Mouse (Mus musculus): Measurements from ENCODE around the gene Hexdc. TPM values are rescaled to one million over a fixed set of nuclear protein-coding genes. Genes with fewer than 3 reads are reported as not detected.
A peak's percentile ranks its signal among the peaks of the same experiment; 100 is the strongest.

Gene Hexdc
- polyA plus RNA-seq, 1 experiment: 11.0 TPM

DNA sequence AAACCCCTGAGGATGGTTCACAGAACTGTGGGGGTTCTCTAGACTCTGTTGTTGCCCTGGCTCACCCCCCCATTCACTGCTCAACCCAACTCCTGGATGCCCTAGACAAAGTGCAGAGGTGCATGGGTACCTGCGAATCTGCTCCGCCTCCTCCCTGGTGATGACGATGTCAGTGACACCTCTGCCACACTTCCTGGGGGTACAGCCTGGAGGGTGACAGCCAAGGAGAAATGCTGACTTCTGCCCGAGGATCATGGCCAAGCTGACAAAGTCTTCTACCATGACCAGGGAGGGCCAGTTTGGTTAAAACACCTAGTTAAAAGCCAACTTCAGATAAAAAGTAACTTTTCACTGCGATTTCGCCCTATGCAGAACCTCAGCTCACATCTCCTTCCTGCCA is 3.5 kb upstream of the Hexdc start:
- no peak for TF ChIP-seq CTCF (IDR thresholded peaks at IDR 0.05; ENCODE audit: extremely low read depth, insufficient read depth, insufficient read length, insufficient replicate concordance)
- no peak for TF ChIP-seq POLR2A (IDR thresholded peaks at IDR 0.05; ENCODE audit: low read depth, low read length)
- H3K36me3 ChIP-seq (ENCODE audit: control insufficient read depth, insufficient read depth, low read length): no peaks in the 10 kb centered on the region
- peaks cover 8% of the 10 kb centered on the region; the same call in 1 of the 2 replicates for H3K4me1 ChIP-seq (ENCODE audit: control insufficient read depth, insufficient read depth, insufficient read length)
- no peaks in the 10 kb centered on the region for H3K27me3 ChIP-seq (ENCODE audit: control insufficient read depth, insufficient read depth, low read length)
- H3K27ac ChIP-seq (ENCODE audit: insufficient read depth, low read length): no peak overlapping the region
- H3K4me3 ChIP-seq (ENCODE audit: extremely low read depth, insufficient read depth, insufficient read length): no peak overlapping the region
- DNase-seq (ENCODE audit: low read depth in 1 of 2, low spot score in 2 of 2): no peak
- WGBS: 85% methylated on average over 6 of the region's 6 CpGs

DNA sequence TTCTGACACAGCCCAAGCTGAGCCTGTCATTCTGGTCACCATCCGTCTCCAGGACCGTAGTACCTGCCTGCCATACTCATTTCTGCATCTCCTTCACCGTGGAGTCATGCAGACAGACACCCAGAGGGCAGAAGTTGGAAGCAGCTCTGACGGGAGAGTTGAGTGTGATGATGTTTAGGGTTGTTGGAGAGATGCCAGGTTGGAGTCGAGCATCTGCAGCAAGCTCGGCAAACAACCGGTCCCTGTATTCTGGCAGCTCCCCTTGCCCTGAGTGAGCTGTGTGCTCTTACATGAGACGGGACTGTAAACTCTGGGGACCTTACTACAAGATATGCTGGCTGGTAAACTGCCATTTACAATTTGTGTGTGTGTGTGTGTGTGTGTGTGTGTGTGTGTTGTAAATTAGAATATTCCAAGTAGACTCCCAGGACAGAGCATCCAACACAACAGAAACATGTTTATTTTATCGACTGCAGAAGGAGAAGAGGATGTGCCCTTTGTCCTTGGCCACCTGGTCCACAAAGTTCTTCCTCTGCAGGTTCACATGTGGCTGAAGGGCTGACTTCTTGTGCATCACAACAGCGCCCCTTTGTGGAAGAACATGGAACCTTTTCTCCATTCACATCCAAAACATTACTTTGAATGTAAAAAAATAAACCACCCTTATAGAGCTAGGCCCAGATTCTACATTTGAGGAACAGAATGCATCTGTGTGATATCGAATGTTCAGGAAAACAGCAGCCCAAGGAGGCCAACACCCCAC is 2.6 kb upstream of the Hexdc start:
- no peak overlapping the region for H3K4me3 ChIP-seq (ENCODE audit: extremely low read depth, insufficient read depth, insufficient read length)
- no peak for TF ChIP-seq POLR2A (IDR thresholded peaks at IDR 0.05; ENCODE audit: low read depth, low read length)
- peak; percentile 11; the same call in 1 of the 2 replicates for TF ChIP-seq CTCF (IDR thresholded peaks at IDR 0.05; ENCODE audit: extremely low read depth, insufficient read depth, insufficient read length, insufficient replicate concordance)
- WGBS: 78% methylated on average over 11 of the region's 11 CpGs
- DNase-seq (ENCODE audit: low read depth in 1 of 2, low spot score in 2 of 2): peak; percentile 15 to 19
- H3K36me3 ChIP-seq (ENCODE audit: control insufficient read depth, insufficient read depth, low read length): no peaks in the 10 kb centered on the region
- H3K4me1 ChIP-seq (ENCODE audit: control insufficient read depth, insufficient read depth, insufficient read length): peaks cover 8% of the 10 kb centered on the region; the same call in 1 of the 2 replicates
- no peak overlapping the region for H3K27ac ChIP-seq (ENCODE audit: insufficient read depth, low read length)
- H3K27me3 ChIP-seq (ENCODE audit: control insufficient read depth, insufficient read depth, low read length): no peaks in the 10 kb centered on the region

GRCm38 (mm10) chr11:121203859-121204160 is 423 bp upstream of the Hexdc start:
- peaks cover 2% of the 10 kb centered on the region for H3K36me3 ChIP-seq (ENCODE audit: control insufficient read depth, insufficient read depth, low read length)
- H3K27me3 ChIP-seq (ENCODE audit: control insufficient read depth, insufficient read depth, low read length): no peaks in the 10 kb centered on the region
- no peak for DNase-seq (ENCODE audit: low read depth in 1 of 2, low spot score in 2 of 2)
- no peak overlapping the region for H3K27ac ChIP-seq (ENCODE audit: insufficient read depth, low read length)
- H3K4me3 ChIP-seq (ENCODE audit: extremely low read depth, insufficient read depth, insufficient read length): peak overlapping the region; percentile 79; the same call in 1 of the 2 replicates
- peaks cover 8% of the 10 kb centered on the region; the same call in 1 of the 2 replicates for H3K4me1 ChIP-seq (ENCODE audit: control insufficient read depth, insufficient read depth, insufficient read length)
- TF ChIP-seq CTCF (IDR thresholded peaks at IDR 0.05; ENCODE audit: extremely low read depth, insufficient read depth, insufficient read length, insufficient replicate concordance) (no peak), POLR2A (IDR thresholded peaks at IDR 0.05; ENCODE audit: low read depth, low read length) (no peak)
- 0% methylated on average over 5 of the region's 5 CpGs for WGBS

- TF ChIP-seq CTCF (IDR thresholded peaks at IDR 0.05; ENCODE audit: extremely low read depth, insufficient read depth, insufficient read length, insufficient replicate concordance) (no peak), POLR2A (IDR thresholded peaks at IDR 0.05; ENCODE audit: low read depth, low read length) (no peak)
- H3K27me3 ChIP-seq (ENCODE audit: control insufficient read depth, insufficient read depth, low read length): no peaks in the 10 kb centered on the region
- no peak for DNase-seq (ENCODE audit: low read depth in 1 of 2, low spot score in 2 of 2)
- peaks cover 4% of the 10 kb centered on the region; the same call in 1 of the 2 replicates for H3K36me3 ChIP-seq (ENCODE audit: control insufficient read depth, insufficient read depth, low read length)
- 94% methylated on average over 3 of the region's 3 CpGs for WGBS
- no peaks in the 10 kb centered on the region for H3K4me1 ChIP-seq (ENCODE audit: control insufficient read depth, insufficient read depth, insufficient read length)
- H3K27ac ChIP-seq (ENCODE audit: insufficient read depth, low read length): no peak overlapping the region
- H3K4me3 ChIP-seq (ENCODE audit: extremely low read depth, insufficient read depth, insufficient read length): no peak overlapping the region
Observed at GRCm38 (mm10) chr11:121216831-121217230, 12.6 kb downstream of the Hexdc start.

DNA sequence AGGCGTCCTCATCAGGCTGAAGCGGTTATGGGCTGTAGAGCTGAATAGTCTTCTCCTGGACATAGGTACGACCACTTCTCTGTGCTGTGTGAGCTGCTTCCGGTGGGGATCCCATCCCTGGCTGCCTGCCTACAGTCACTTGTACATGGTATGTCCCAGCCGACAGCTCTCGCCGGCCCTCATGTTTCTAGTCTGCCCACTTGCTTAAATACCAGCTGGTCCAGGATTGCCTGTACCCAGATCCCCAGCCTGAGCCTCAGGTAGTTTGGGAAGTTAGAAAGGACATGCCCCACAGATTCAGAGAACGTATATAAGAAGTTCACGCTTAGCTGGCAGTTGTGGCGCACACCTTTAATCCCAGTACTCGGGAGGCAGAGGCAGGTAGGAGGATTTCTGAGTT is 15.5 kb downstream of the Hexdc start:
- Histone ChIP-seq H3K4me1 (ENCODE audit: control insufficient read depth, insufficient read depth, insufficient read length) (no peaks in the 10 kb centered on the region), H3K27me3 (ENCODE audit: control insufficient read depth, insufficient read depth, low read length) (no peaks in the 10 kb centered on the region), H3K36me3 (ENCODE audit: control insufficient read depth, insufficient read depth, low read length) (peaks cover 31% of the 10 kb centered on the region), H3K4me3 (ENCODE audit: extremely low read depth, insufficient read depth, insufficient read length) (no peak overlapping the region), H3K27ac (ENCODE audit: insufficient read depth, low read length) (no peak overlapping the region)
- no peak for DNase-seq (ENCODE audit: low read depth in 1 of 2, low spot score in 2 of 2)
- no peak for TF ChIP-seq POLR2A (IDR thresholded peaks at IDR 0.05; ENCODE audit: low read depth, low read length)
- 93% methylated on average over 11 of the region's 11 CpGs for WGBS

DNA sequence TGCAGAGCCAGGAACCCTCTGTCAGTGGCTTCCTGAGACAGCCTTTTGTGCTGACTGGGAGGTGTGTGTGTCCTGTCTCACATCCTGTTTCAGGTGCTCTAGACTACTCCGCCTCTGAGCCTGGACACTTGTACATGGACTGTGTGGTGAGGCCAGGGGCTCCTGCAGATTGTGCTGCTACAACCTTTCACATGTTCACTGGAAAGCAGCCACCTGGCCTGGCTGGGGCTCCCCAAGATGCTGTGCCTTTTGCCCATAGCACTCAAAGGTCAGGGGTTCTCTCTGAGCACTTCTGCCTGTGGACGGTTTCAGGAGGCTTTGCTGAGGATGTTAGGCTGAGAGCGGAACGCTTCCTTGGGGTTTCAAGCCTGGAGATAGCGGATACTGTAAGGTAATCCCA is 16.5 kb downstream of the Hexdc start:
- Histone ChIP-seq H3K36me3 (ENCODE audit: control insufficient read depth, insufficient read depth, low read length) (peaks cover 41% of the 10 kb centered on the region), H3K4me3 (ENCODE audit: extremely low read depth, insufficient read depth, insufficient read length) (no peak overlapping the region), H3K27ac (ENCODE audit: insufficient read depth, low read length) (no peak overlapping the region), H3K4me1 (ENCODE audit: control insufficient read depth, insufficient read depth, insufficient read length) (no peaks in the 10 kb centered on the region), H3K27me3 (ENCODE audit: control insufficient read depth, insufficient read depth, low read length) (no peaks in the 10 kb centered on the region)
- TF ChIP-seq CTCF (IDR thresholded peaks at IDR 0.05; ENCODE audit: extremely low read depth, insufficient read depth, insufficient read length, insufficient replicate concordance) (no peak), POLR2A (IDR thresholded peaks at IDR 0.05; ENCODE audit: low read depth, low read length) (no peak)
- DNase-seq (ENCODE audit: low read depth in 1 of 2, low spot score in 2 of 2): no peak
- 83% methylated on average over 5 of the region's 5 CpGs for WGBS

- WGBS: 82% methylated on average over 6 of the region's 6 CpGs
- no peaks in the 10 kb centered on the region for H3K27me3 ChIP-seq (ENCODE audit: control insufficient read depth, insufficient read depth, low read length)
- no peak for TF ChIP-seq POLR2A (IDR thresholded peaks at IDR 0.05; ENCODE audit: low read depth, low read length)
- no peak for TF ChIP-seq CTCF (IDR thresholded peaks at IDR 0.05; ENCODE audit: extremely low read depth, insufficient read depth, insufficient read length, insufficient replicate concordance)
- no peak overlapping the region for H3K4me3 ChIP-seq (ENCODE audit: extremely low read depth, insufficient read depth, insufficient read length)
- peaks cover 48% of the 10 kb centered on the region for H3K36me3 ChIP-seq (ENCODE audit: control insufficient read depth, insufficient read depth, low read length)
- no peak overlapping the region for H3K27ac ChIP-seq (ENCODE audit: insufficient read depth, low read length)
- DNase-seq (ENCODE audit: low read depth in 1 of 2, low spot score in 2 of 2): no peak
- no peaks in the 10 kb centered on the region for H3K4me1 ChIP-seq (ENCODE audit: control insufficient read depth, insufficient read depth, insufficient read length)
Observed at GRCm38 (mm10) chr11:121221321-121222010, 17.2 kb downstream of the Hexdc start.

All from spleen, adult 2 months (tissue).